Mouse (Mus musculus) limb, embryonic 11.5 days (tissue): Measurements from ENCODE around the gene BC051142. TPM values are rescaled to one million over a fixed set of nuclear protein-coding genes. Genes with fewer than 3 reads are reported as not detected.
A peak's percentile ranks its signal among the peaks of the same experiment; 100 is the strongest.

Source experiments
- ATAC-seq: fragments of 200-750 bp; cut with Nextera tagmentation; 2 replicates; pipeline ENCODE4 v1.8.0; 2017; ENCODE audit warnings: low read depth; ENCODE audit not compliant: insufficient number of reproducible peaks, low FRiP score, low TSS enrichment
- DNase-seq: peaks from one replicate; pipeline ENCODE4 v3.0.0-alpha.2; 2015; ENCODE audit warnings: low spot score
- H3K27ac ChIP-seq: fragments of 300-500 bp; sonication (generic); replicated peaks from 2 replicates; pipeline ENCODE4 v1.5.1; 2014; ENCODE audit warnings: low read depth, mild to moderate bottlenecking, low read length
- H3K27me3 ChIP-seq: fragments of 300-500 bp; sonication (generic); 2 replicates; pipeline ENCODE4 v1.6.1; 2014; ENCODE audit warnings: mild to moderate bottlenecking, low read length, mixed read lengths; ENCODE audit not compliant: control insufficient read depth, insufficient read depth
- H3K36me3 ChIP-seq: fragments of 300-500 bp; sonication (generic); 2 replicates; pipeline ENCODE4 v1.6.1; 2014; ENCODE audit warnings: mild to moderate bottlenecking, low read length, moderate library complexity, mixed read lengths; ENCODE audit not compliant: control insufficient read depth, insufficient read depth
- H3K4me1 ChIP-seq: fragments of 300-500 bp; sonication (generic); 2 replicates; pipeline ENCODE4 v1.6.1; 2014; ENCODE audit warnings: low read length, mixed read lengths; ENCODE audit not compliant: control insufficient read depth, insufficient read depth
- H3K4me2 ChIP-seq: fragments of 300-500 bp; sonication (generic); 2 replicates; pipeline ENCODE4 v1.6.1; 2014; ENCODE audit warnings: low read depth, mild to moderate bottlenecking, moderate library complexity; ENCODE audit not compliant: severe bottlenecking
- H3K4me3 ChIP-seq: fragments of 300-500 bp; sonication (generic); 2 replicates; pipeline ENCODE4 v1.5.1; 2014; ENCODE audit warnings: low read depth, low read length
- H3K9ac ChIP-seq: fragments of 300-500 bp; sonication (generic); 2 replicates; pipeline ENCODE4 v1.6.1; 2014; ENCODE audit warnings: mild to moderate bottlenecking, low read length
- H3K9me3 ChIP-seq: fragments of 300-500 bp; sonication (generic); 2 replicates; pipeline ENCODE4 v1.6.1; 2016; ENCODE audit warnings: low read length; ENCODE audit not compliant: control insufficient read depth
- WGBS: fragments of 180-500 bp; shearing (Covaris S2); extraction: QIAGEN DNeasy Blood & Tissue Kit; methylation state at CpG from one replicate; pipeline ENCODE4 v1.1.7; 2014; 5-methylcytosine and 5-hydroxymethylcytosine counted together
- polyA plus RNA-seq: library from polyadenylated mRNA; unstranded; fragments of >200 nt; fragmentation: Nextera tagmentation; extraction: Ambion mirVana; gene quantifications from 2 replicates; pipeline ENCODE4 v1.2.1, GENCODE M21; 2014

The BC051142 gene
- polyA plus RNA-seq, 1 experiment from 2014 or later = 0.73 TPM

DNA sequence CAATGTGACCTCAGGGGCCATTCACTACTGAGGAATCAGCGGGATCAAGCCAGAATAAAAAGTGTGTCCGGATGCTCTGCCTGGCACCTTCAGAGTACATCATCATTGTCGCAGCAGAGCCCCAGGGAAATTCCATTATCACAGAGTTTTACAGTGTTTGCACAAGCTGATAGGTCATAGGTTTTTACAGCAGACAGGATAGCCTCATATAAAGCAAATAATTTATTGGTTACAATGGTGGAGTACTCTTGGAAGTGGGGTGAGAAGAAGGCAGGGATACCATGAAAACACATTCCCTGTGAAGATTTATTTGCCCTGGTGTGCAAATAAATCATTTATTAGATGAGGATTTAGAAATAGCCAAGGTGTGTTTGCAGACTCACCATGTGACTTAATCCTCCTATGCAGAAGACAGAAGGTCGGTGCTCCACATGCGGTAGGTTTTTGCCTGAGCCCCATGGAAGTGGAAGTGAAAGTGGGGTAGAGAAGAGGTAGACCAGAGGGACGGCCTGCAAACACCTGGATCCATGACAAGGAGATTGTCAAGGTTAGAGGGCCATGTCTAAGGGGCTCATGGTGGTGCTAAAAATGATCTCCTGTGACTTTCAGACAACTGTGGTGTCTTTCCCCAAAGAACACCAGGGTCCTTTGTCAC, 25.4 kb upstream of the BC051142 start:
- H3K4me1 ChIP-seq = no peaks in the 10 kb centered on the region
- ATAC-seq (no peak), DNase-seq (no peak)
- H3K4me2 ChIP-seq = no peak overlapping the region
- no peaks in the 10 kb centered on the region for H3K36me3 ChIP-seq
- H3K9me3 ChIP-seq = no peaks in the 10 kb centered on the region
- 86% methylated on average over 6 of the region's 6 CpGs for WGBS
- H3K27me3 ChIP-seq = no peaks in the 10 kb centered on the region
- H3K27ac ChIP-seq = no peak overlapping the region
- H3K9ac ChIP-seq = no peak overlapping the region
- no peak overlapping the region for H3K4me3 ChIP-seq

DNA sequence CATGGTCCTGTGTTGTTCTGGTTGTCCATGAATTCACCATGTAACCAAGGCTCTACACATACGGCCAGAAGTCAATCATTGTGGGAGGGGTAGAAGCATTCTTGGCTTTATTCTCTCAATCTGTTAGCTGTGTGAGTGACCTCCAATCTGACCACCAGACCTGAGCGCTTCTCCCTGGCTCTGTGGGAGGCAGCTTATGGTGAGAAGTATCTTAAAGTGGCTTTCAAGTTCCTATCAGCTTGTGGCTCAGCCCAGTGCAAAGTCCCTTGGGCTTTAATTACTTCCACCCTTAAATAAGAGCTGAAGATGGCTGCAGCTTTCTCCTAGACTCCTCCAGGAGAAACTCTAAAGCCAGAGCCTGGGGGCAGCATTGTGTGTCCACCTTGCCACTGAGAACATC, 21.8 kb upstream of the BC051142 start, which contains the start of gene Btnl1:
Btnl1 (plus strand) TSS at position 286 of the 400 bp plus-strand sequence.
- Histone ChIP-seq H3K9ac (no peak within 1 kb of the TSS), H3K4me2 (no peak within 1 kb of the TSS), H3K9me3 (no peaks in the 10 kb centered on the region), H3K36me3 (no peaks in the 10 kb centered on the region), H3K4me1 (no peaks in the 10 kb centered on the region), H3K4me3 (no peak within 1 kb of the TSS), H3K27ac (no peak within 1 kb of the TSS), H3K27me3 (no peaks in the 10 kb centered on the region)
- 69% methylated on average over 2 of the region's 2 CpGs for WGBS
- ATAC-seq (no peak), DNase-seq (no peak)

DNA sequence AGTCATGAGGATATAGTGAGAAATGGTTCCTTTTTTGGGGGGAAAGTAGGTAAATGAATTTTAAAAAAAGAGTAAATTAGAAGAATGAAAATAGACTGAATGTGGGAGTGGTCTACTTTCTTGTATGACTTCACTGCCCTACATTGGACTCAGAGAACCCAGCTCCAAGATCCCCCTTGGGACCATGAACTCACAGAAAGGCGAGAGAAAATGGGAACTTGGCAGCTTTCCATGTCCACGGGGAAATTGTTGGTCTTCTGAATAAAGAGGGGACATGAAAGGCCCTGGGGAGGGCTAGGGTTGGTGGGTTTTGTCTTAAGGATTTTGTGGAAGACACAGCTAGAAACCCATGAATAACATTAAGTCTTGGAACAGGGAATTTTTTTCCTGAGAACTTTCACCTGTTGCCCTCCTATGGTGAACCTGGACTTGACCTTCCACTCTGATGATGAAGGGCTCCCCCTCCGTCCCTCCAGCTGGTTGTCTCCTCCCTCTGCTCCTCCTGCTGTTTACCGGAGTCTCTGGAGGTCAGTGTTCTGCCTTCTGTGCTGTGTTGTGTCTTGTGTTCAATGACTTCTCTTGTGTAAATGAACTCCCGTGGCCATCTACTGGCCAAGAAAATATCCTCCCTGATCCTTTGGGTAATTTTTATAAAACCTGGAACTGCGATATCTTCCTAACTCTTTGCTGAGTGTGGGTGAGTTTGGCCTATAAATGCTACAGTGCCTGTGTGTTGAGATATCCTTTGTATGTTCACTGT, 21.0 kb upstream of the BC051142 start:
- H3K4me3 ChIP-seq = no peak overlapping the region
- no peaks in the 10 kb centered on the region for H3K9me3 ChIP-seq
- H3K4me2 ChIP-seq = no peak overlapping the region
- DNase-seq = no peak
- H3K9ac ChIP-seq = no peak overlapping the region
- H3K4me1 ChIP-seq = no peaks in the 10 kb centered on the region
- no peaks in the 10 kb centered on the region for H3K36me3 ChIP-seq
- no peak for ATAC-seq
- H3K27me3 ChIP-seq = no peaks in the 10 kb centered on the region
- no peak overlapping the region for H3K27ac ChIP-seq
- WGBS = 72% methylated on average over 6 of the region's 6 CpGs

DNA sequence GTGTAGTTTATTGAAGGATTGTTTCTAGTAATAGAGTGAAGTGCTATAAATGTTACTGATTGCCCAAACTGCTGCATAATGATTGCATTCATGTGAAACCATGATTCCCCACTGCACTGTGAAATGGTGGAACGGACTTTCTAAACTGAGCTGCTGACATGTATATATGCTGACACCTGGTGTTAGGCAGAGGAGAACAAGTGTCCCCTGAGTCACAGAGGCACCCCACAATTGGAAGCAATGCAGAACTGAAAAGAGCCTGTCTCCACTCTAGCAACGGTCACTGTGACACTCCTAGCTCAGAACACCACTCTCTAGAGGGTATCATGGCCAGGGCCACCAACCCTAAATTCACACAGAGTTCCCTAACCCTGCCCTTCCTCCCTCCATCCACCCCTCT, 19.9 kb upstream of the BC051142 start:
- ATAC-seq (no peak), DNase-seq (no peak)
- Histone ChIP-seq H3K4me3 (no peak overlapping the region), H3K9me3 (no peaks in the 10 kb centered on the region), H3K4me1 (no peaks in the 10 kb centered on the region), H3K36me3 (no peaks in the 10 kb centered on the region), H3K27ac (no peak overlapping the region), H3K4me2 (no peak overlapping the region), H3K9ac (no peak overlapping the region), H3K27me3 (no peaks in the 10 kb centered on the region)
- 68% methylated on average over 2 of the region's 2 CpGs for WGBS

- Histone ChIP-seq H3K4me1 (no peaks in the 10 kb centered on the region), H3K4me2 (no peak overlapping the region), H3K27me3 (no peaks in the 10 kb centered on the region), H3K4me3 (no peak overlapping the region), H3K9ac (no peak overlapping the region), H3K36me3 (no peaks in the 10 kb centered on the region), H3K9me3 (no peaks in the 10 kb centered on the region), H3K27ac (no peak overlapping the region)
- DNase-seq (no peak), ATAC-seq (no peak)
- 88% methylated on average over 7 of the region's 7 CpGs for WGBS
Observed at GRCm38 (mm10) chr17:34379451-34379850, 19.2 kb upstream of the BC051142 start.

GRCm38 (mm10) chr17:34381876-34382275, 16.7 kb upstream of the BC051142 start:
- H3K9ac ChIP-seq = no peak overlapping the region
- H3K27me3 ChIP-seq = no peaks in the 10 kb centered on the region
- no peak overlapping the region for H3K27ac ChIP-seq
- no peak overlapping the region for H3K4me3 ChIP-seq
- H3K36me3 ChIP-seq = no peaks in the 10 kb centered on the region
- H3K4me2 ChIP-seq = no peak overlapping the region
- DNase-seq (no peak), ATAC-seq (no peak)
- H3K4me1 ChIP-seq = no peaks in the 10 kb centered on the region
- H3K9me3 ChIP-seq = no peaks in the 10 kb centered on the region
- WGBS = 73% methylated on average over 11 of the region's 11 CpGs

GRCm38 (mm10) chr17:34383212-34383611, 15.4 kb upstream of the BC051142 start:
- Histone ChIP-seq H3K36me3 (no peaks in the 10 kb centered on the region), H3K9me3 (no peaks in the 10 kb centered on the region), H3K4me3 (no peak overlapping the region), H3K4me2 (no peak overlapping the region), H3K27me3 (no peaks in the 10 kb centered on the region), H3K4me1 (no peaks in the 10 kb centered on the region), H3K27ac (no peak overlapping the region), H3K9ac (no peak overlapping the region)
- ATAC-seq (no peak), DNase-seq (peak; percentile 42)
- 82% methylated on average over 7 of the region's 7 CpGs for WGBS

DNA sequence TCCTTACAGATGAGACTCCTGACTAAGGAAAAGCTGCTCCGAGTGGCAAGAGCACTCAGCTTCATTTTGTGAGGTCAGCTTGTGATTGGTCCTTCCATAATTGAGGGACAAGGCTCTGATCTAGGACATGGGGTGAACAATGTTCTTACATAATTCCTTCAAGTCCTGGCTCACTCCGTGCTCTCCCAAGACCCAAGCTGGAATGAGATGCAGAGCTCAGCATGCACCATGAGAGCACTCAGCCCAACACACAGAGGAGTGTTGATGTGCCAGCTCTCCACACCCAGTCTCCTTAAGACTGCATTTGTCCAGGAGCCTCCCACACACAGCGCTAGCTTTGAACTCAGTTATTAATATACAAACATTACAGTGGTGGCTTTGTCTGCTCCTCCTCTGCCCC, 13.9 kb upstream of the BC051142 start:
- Histone ChIP-seq H3K4me2 (no peak overlapping the region), H3K4me1 (no peaks in the 10 kb centered on the region), H3K36me3 (no peaks in the 10 kb centered on the region), H3K9ac (no peak overlapping the region), H3K4me3 (no peak overlapping the region), H3K27ac (no peak overlapping the region), H3K27me3 (no peaks in the 10 kb centered on the region), H3K9me3 (no peaks in the 10 kb centered on the region)
- 75% methylated on average over 3 of the region's 3 CpGs for WGBS
- DNase-seq (no peak), ATAC-seq (no peak)
